Mouse (Mus musculus): Measurements from ENCODE around the gene Asic4. TPM values are rescaled to one million over a fixed set of nuclear protein-coding genes. Genes with fewer than 3 reads are reported as not detected.

The Asic4 gene
- polyA plus RNA-seq, 1 experiment from 2014 or later, result 1.00 TPM

GRCm38 (mm10) chr1:75442811-75443210 is 7.4 kb upstream of the Asic4 start:
- Histone ChIP-seq H3K27ac (ENCODE audit: low read length) (0 out of 2 replicates have a peak overlapping the region, but pooled peaks have one; percentile 27), H3K4me1 (ENCODE audit: insufficient read depth, low read length) (peaks cover 57% of the 10 kb centered on the region), H3K9ac (replicated peaks; ENCODE audit: low read length) (no peak overlapping the region), H3K4me3 (ENCODE audit: low read length) (no peak overlapping the region), H3K36me3 (ENCODE audit: insufficient read depth, low read length) (peaks cover 5% of the 10 kb centered on the region; the same call in 1 of the 2 replicates), H3K9me3 (ENCODE audit: low read length) (no peaks in the 10 kb centered on the region), H3K4me2 (replicated peaks; ENCODE audit: low read depth, low read length) (no peak overlapping the region), H3K27me3 (ENCODE audit: insufficient read depth, low read length) (peaks cover 11% of the 10 kb centered on the region; the same call in 1 of the 2 replicates)
- WGBS, result 44% methylated on average over 8 of the region's 8 CpGs
- ATAC-seq (ENCODE audit: low FRiP score, low TSS enrichment), result no peak

GRCm38 (mm10) chr1:75443247-75444024 is 6.8 kb upstream of the Asic4 start:
- H3K27ac ChIP-seq (ENCODE audit: low read length), result peak overlapping the region; percentile 43; the same call in 1 of the 2 replicates

GRCm38 (mm10) chr1:75444208-75444607 is 6.0 kb upstream of the Asic4 start:
- H3K4me1 ChIP-seq (ENCODE audit: insufficient read depth, low read length), result peaks cover 71% of the 10 kb centered on the region
- no peak overlapping the region for H3K9ac ChIP-seq (replicated peaks; ENCODE audit: low read length)
- ATAC-seq (ENCODE audit: low FRiP score, low TSS enrichment), result no peak
- peaks cover 20% of the 10 kb centered on the region for H3K27me3 ChIP-seq (ENCODE audit: insufficient read depth, low read length)
- WGBS, result 15% methylated on average over 3 of the region's 3 CpGs
- no peak overlapping the region for H3K4me3 ChIP-seq (ENCODE audit: low read length)
- H3K9me3 ChIP-seq (ENCODE audit: low read length), result no peaks in the 10 kb centered on the region
- H3K27ac ChIP-seq (ENCODE audit: low read length), result peak overlapping the region; percentile 7; the same call in 1 of the 2 replicates
- H3K36me3 ChIP-seq (ENCODE audit: insufficient read depth, low read length), result peaks cover 5% of the 10 kb centered on the region; the same call in 1 of the 2 replicates
- no peak overlapping the region for H3K4me2 ChIP-seq (replicated peaks; ENCODE audit: low read depth, low read length)

More at GRCm38 (mm10) chr1:75443247-75444024, 6.8 kb upstream of the Asic4 start:
- Histone ChIP-seq H3K4me2 (replicated peaks; ENCODE audit: low read depth, low read length) (no peak overlapping the region), H3K27me3 (ENCODE audit: insufficient read depth, low read length) (peaks cover 14% of the 10 kb centered on the region; the same call in 1 of the 2 replicates), H3K4me3 (ENCODE audit: low read length) (no peak overlapping the region), H3K36me3 (ENCODE audit: insufficient read depth, low read length) (peaks cover 5% of the 10 kb centered on the region; the same call in 1 of the 2 replicates), H3K9ac (replicated peaks; ENCODE audit: low read length) (0 out of 2 replicates have a peak overlapping the region, but pooled peaks have one; percentile 10), H3K9me3 (ENCODE audit: low read length) (no peaks in the 10 kb centered on the region), H3K4me1 (ENCODE audit: insufficient read depth, low read length) (peaks cover 64% of the 10 kb centered on the region)
- WGBS, result 29% methylated on average over 12 of the region's 13 CpGs
- no peak for ATAC-seq (ENCODE audit: low FRiP score, low TSS enrichment)

- H3K4me1 ChIP-seq (ENCODE audit: insufficient read depth, low read length), result peaks cover 81% of the 10 kb centered on the region
- H3K4me2 ChIP-seq (replicated peaks; ENCODE audit: low read depth, low read length), result peak overlapping the region; percentile 47; the same call in 1 of the 2 replicates
- ATAC-seq (ENCODE audit: low FRiP score, low TSS enrichment), result no peak
- peaks cover 29% of the 10 kb centered on the region for H3K27me3 ChIP-seq (ENCODE audit: insufficient read depth, low read length)
- H3K27ac ChIP-seq (ENCODE audit: low read length), result no peak overlapping the region
- H3K36me3 ChIP-seq (ENCODE audit: insufficient read depth, low read length), result peaks cover 5% of the 10 kb centered on the region; the same call in 1 of the 2 replicates
- H3K9me3 ChIP-seq (ENCODE audit: low read length), result no peaks in the 10 kb centered on the region
- no peak overlapping the region for H3K4me3 ChIP-seq (ENCODE audit: low read length)
- WGBS, result 13% methylated on average over 9 of the region's 9 CpGs
- no peak overlapping the region for H3K9ac ChIP-seq (replicated peaks; ENCODE audit: low read length)
Observed at GRCm38 (mm10) chr1:75445141-75445701, 5.0 kb upstream of the Asic4 start.

GRCm38 (mm10) chr1:75445751-75446611 is 4.3 kb upstream of the Asic4 start:
- Histone ChIP-seq H3K27ac (ENCODE audit: low read length) (peak overlapping the region; percentile 75), H3K4me1 (ENCODE audit: insufficient read depth, low read length) (peaks cover 89% of the 10 kb centered on the region), H3K27me3 (ENCODE audit: insufficient read depth, low read length) (peaks cover 37% of the 10 kb centered on the region), H3K36me3 (ENCODE audit: insufficient read depth, low read length) (no peaks in the 10 kb centered on the region), H3K4me3 (ENCODE audit: low read length) (peak overlapping the region; percentile 24), H3K9ac (replicated peaks; ENCODE audit: low read length) (peak overlapping the region; percentile 37), H3K9me3 (ENCODE audit: low read length) (no peaks in the 10 kb centered on the region), H3K4me2 (replicated peaks; ENCODE audit: low read depth, low read length) (peak overlapping the region; percentile 47)
- WGBS, result 1% methylated on average over 21 of the region's 22 CpGs
- 0 out of 2 replicates have a peak, but pooled peaks have one; percentile 9 for ATAC-seq (ENCODE audit: low FRiP score, low TSS enrichment)

- Histone ChIP-seq H3K4me1 (ENCODE audit: insufficient read depth, low read length) (peaks cover 89% of the 10 kb centered on the region), H3K4me2 (replicated peaks; ENCODE audit: low read depth, low read length) (peak overlapping the region; percentile 47), H3K9me3 (ENCODE audit: low read length) (no peaks in the 10 kb centered on the region), H3K36me3 (ENCODE audit: insufficient read depth, low read length) (no peaks in the 10 kb centered on the region), H3K9ac (replicated peaks; ENCODE audit: low read length) (peak overlapping the region; percentile 37), H3K4me3 (ENCODE audit: low read length) (peak overlapping the region; percentile 12; the same call in 1 of the 2 replicates), H3K27me3 (ENCODE audit: insufficient read depth, low read length) (peaks cover 44% of the 10 kb centered on the region), H3K27ac (ENCODE audit: low read length) (peak overlapping the region; percentile 75)
- ATAC-seq (ENCODE audit: low FRiP score, low TSS enrichment), result peak; percentile 27
- 2% methylated on average over 20 of the region's 20 CpGs for WGBS
Observed at GRCm38 (mm10) chr1:75446656-75447055, 3.6 kb upstream of the Asic4 start.

- Histone ChIP-seq H3K4me1 (ENCODE audit: insufficient read depth, low read length) (peaks cover 85% of the 10 kb centered on the region), H3K27ac (ENCODE audit: low read length) (peak overlapping the region; percentile 44; the same call in 1 of the 2 replicates), H3K9me3 (ENCODE audit: low read length) (no peaks in the 10 kb centered on the region), H3K4me2 (replicated peaks; ENCODE audit: low read depth, low read length) (peak overlapping the region; percentile 46), H3K9ac (replicated peaks; ENCODE audit: low read length) (no peak overlapping the region), H3K27me3 (ENCODE audit: insufficient read depth, low read length) (peaks cover 49% of the 10 kb centered on the region), H3K36me3 (ENCODE audit: insufficient read depth, low read length) (no peaks in the 10 kb centered on the region), H3K4me3 (ENCODE audit: low read length) (peak overlapping the region; percentile 8; the same call in 1 of the 2 replicates)
- WGBS, result 1% methylated on average over 10 of the region's 10 CpGs
- ATAC-seq (ENCODE audit: low FRiP score, low TSS enrichment), result peak; percentile 21
Observed at GRCm38 (mm10) chr1:75447265-75448051, 2.8 kb upstream of the Asic4 start.

GRCm38 (mm10) chr1:75448052-75448431 is 2.2 kb upstream of the Asic4 start:
- Histone ChIP-seq H3K9me3 (ENCODE audit: low read length) (no peaks in the 10 kb centered on the region), H3K4me2 (replicated peaks; ENCODE audit: low read depth, low read length) (peak overlapping the region; percentile 46; the same call in 1 of the 2 replicates), H3K4me3 (ENCODE audit: low read length) (no peak overlapping the region), H3K4me1 (ENCODE audit: insufficient read depth, low read length) (peaks cover 85% of the 10 kb centered on the region), H3K27ac (ENCODE audit: low read length) (peak overlapping the region; percentile 44; the same call in 1 of the 2 replicates), H3K9ac (replicated peaks; ENCODE audit: low read length) (no peak overlapping the region; the same call in 1 of the 2 replicates), H3K27me3 (ENCODE audit: insufficient read depth, low read length) (peaks cover 51% of the 10 kb centered on the region), H3K36me3 (ENCODE audit: insufficient read depth, low read length) (no peaks in the 10 kb centered on the region)
- 3% methylated on average over 7 of the region's 7 CpGs for WGBS
- ATAC-seq (ENCODE audit: low FRiP score, low TSS enrichment), result 0 out of 2 replicates have a peak, but pooled peaks have one; percentile 0

Data from kidney, embryonic 16.5 days (tissue).